8 mouse cellular contexts compared by ENCODE assay signal in the genomic region with DNA sequence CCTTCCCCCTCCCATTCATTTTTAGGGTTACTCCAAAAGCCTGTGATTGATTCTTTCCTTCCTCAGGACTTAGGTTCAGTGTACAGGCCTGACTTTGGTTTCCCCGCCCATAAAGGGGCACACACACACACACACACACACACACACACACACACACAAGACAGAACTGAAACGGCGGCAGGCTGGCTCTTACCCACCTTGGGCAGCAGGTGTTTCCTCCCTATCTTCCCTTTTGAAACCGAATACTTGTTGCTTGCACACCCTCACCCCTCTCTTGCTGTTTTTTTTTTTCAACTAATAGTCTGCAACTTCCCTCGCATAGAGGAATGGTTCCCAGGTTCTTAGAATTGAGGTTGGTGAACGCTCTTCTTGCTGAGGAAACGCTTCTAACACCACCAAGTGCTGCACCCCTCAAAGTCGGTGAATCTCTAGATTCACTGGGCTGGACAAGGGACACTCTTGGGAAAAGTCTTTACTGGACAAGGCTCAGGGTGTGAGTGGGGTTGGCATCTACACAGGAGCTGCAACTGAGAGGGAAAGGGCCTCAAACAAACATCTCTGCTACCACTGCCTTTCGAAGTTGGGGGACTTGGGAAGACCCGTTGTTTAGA. TPM values are rescaled to one million over a fixed set of nuclear protein-coding genes. Genes with fewer than 3 reads are reported as not detected.
DNase-seq lines count a peak whose midpoint lies in the region; ATAC-seq lines count a peak whose summit lies in the region.

No protein-coding gene starts in this region.

- H3K36me3 ChIP-seq in neural tube, embryonic 11.5 days (ENCODE audit: control insufficient read depth, insufficient read depth, low read length): no peaks in the 10 kb centered on the region
- H3K36me3 ChIP-seq in forebrain, embryonic 16.5 days (ENCODE audit: control insufficient read depth, insufficient read depth): no peaks in the 10 kb centered on the region
- H3K36me3 ChIP-seq in midbrain, embryonic 13.5 days: peaks cover 14% of the 10 kb centered on the region

- WGBS in neural tube, embryonic 11.5 days: 29% methylated on average over 10 of the region's 10 CpGs
- WGBS in forebrain, embryonic 16.5 days: 29% methylated on average over 10 of the region's 10 CpGs
- 29% methylated on average over 10 of the region's 10 CpGs for WGBS in midbrain, embryonic 13.5 days

- no peak; the same call in 1 of the 2 replicates for ATAC-seq in neural tube, embryonic 11.5 days (ENCODE audit: insufficient read depth, low FRiP score, low TSS enrichment)
- ATAC-seq in forebrain, embryonic 16.5 days: no peak; the same call in 1 of the 2 replicates
- ATAC-seq in midbrain, embryonic 13.5 days: no peak

- H3K27me3 ChIP-seq in neural tube, embryonic 11.5 days (ENCODE audit: control insufficient read depth, insufficient read depth, low read length): no peaks in the 10 kb centered on the region
- H3K27me3 ChIP-seq in forebrain, embryonic 16.5 days (replicated peaks; ENCODE audit: control insufficient read depth, insufficient read depth, low read length): no peaks in the 10 kb centered on the region
- no peaks in the 10 kb centered on the region for H3K27me3 ChIP-seq in midbrain, embryonic 13.5 days

- DNase-seq in neural tube, embryonic 11.5 days (ENCODE audit: low spot score): no peak
- DNase-seq in neural tube, embryonic 10.5 days (ENCODE audit: extremely low spot score, low spot score): no peak
- peak; percentile 58 to 63 for DNase-seq in kidney, postnatal 36 days
- peak; percentile 79 to 81 for DNase-seq in thymus, postnatal 10 days (ENCODE audit: low spot score in 2 of 2)
- DNase-seq in urinary bladder, adult 2 months (ENCODE audit: low spot score): no peak
- no peak for DNase-seq in gastrocnemius, postnatal 10 days

- H3K4me1 ChIP-seq in neural tube, embryonic 11.5 days (ENCODE audit: control insufficient read depth, insufficient read depth, low read length): peaks cover 4% of the 10 kb centered on the region; the same call in 1 of the 2 replicates
- peaks cover 23% of the 10 kb centered on the region for H3K4me1 ChIP-seq in forebrain, embryonic 16.5 days (replicated peaks; ENCODE audit: control insufficient read depth, insufficient read depth, low read length)
- peaks cover 61% of the 10 kb centered on the region for H3K4me1 ChIP-seq in midbrain, embryonic 13.5 days (replicated peaks)

- no peaks in the 10 kb centered on the region for H3K9me3 ChIP-seq in neural tube, embryonic 11.5 days (ENCODE audit: control insufficient read depth, low read length)
- H3K9me3 ChIP-seq in forebrain, embryonic 16.5 days (ENCODE audit: control insufficient read depth, low read length): no peaks in the 10 kb centered on the region
- H3K9me3 ChIP-seq in midbrain, embryonic 13.5 days: no peaks in the 10 kb centered on the region

- H3K9ac ChIP-seq in neural tube, embryonic 11.5 days (ENCODE audit: low read length): peak overlapping the region; percentile 82
- peak overlapping the region; percentile 84 for H3K9ac ChIP-seq in forebrain, embryonic 16.5 days (replicated peaks; ENCODE audit: low read depth, low read length)
- H3K9ac ChIP-seq in midbrain, embryonic 13.5 days (replicated peaks): peak overlapping the region; percentile 84

- H3K4me2 ChIP-seq in neural tube, embryonic 11.5 days (ENCODE audit: low read depth): peak overlapping the region; percentile 75
- peak overlapping the region; percentile 76 for H3K4me2 ChIP-seq in forebrain, embryonic 16.5 days (ENCODE audit: low read length)
- peak overlapping the region; percentile 85 for H3K4me2 ChIP-seq in midbrain, embryonic 13.5 days (replicated peaks)

- no peak overlapping the region for H3K27ac ChIP-seq in neural tube, embryonic 11.5 days (ENCODE audit: low read depth, low read length)
- no peak overlapping the region for H3K27ac ChIP-seq in forebrain, embryonic 16.5 days (ENCODE audit: low read length)
- H3K27ac ChIP-seq in midbrain, embryonic 13.5 days: peak overlapping the region; percentile 62

- H3K4me3 ChIP-seq in neural tube, embryonic 11.5 days (ENCODE audit: low read depth, low read length): peak overlapping the region; percentile 51
- peak overlapping the region; percentile 64 for H3K4me3 ChIP-seq in forebrain, embryonic 16.5 days (replicated peaks; ENCODE audit: low read length)
- H3K4me3 ChIP-seq in midbrain, embryonic 13.5 days (replicated peaks): peak overlapping the region; percentile 59

RNA-seq across cellular contexts. Expression of a gene that starts 5.9 kb away (rescaled TPM):
- polyA plus RNA-seq in neural tube, embryonic 11.5 days (2014; fragmentation: Nextera tagmentation; extraction: Ambion mirVana): 28.6 and 33.2 TPM in 2 replicates
- polyA plus RNA-seq in forebrain, embryonic 16.5 days (2015; fragmentation: Nextera tagmentation; extraction: Ambion mirVana): 28.0 and 31.8 TPM in 2 replicates
- 29.3 and 32.1 TPM in 2 replicates for polyA plus RNA-seq in midbrain, embryonic 13.5 days (2015; fragmentation: Nextera tagmentation; extraction: Ambion mirVana)
- polyA plus RNA-seq in urinary bladder, adult 2 months (2012; rRNA removed): 61.8 and 63.4 TPM in 2 replicates
- total RNA-seq in gastrocnemius, postnatal 10 days (2021): 10 to 100 TPM; 42.7 to 60.3 TPM

RNA-seq across cellular contexts. Expression of a gene that starts 28.2 kb away (rescaled TPM):
- polyA plus RNA-seq in neural tube, embryonic 11.5 days (2014; fragmentation: Nextera tagmentation; extraction: Ambion mirVana): 0.08 and 0.12 TPM in 2 replicates
- polyA plus RNA-seq in forebrain, embryonic 16.5 days (2015; fragmentation: Nextera tagmentation; extraction: Ambion mirVana): not detected in 2 replicates
- 0.15 TPM in 1 of 2 replicates, not detected in the other for polyA plus RNA-seq in midbrain, embryonic 13.5 days (2015; fragmentation: Nextera tagmentation; extraction: Ambion mirVana)
- 0.06 and 0.12 TPM in 2 replicates for polyA plus RNA-seq in urinary bladder, adult 2 months (2012; rRNA removed)
- under 1 TPM; 0.18 to 0.33 TPM for total RNA-seq in gastrocnemius, postnatal 10 days (2021)

RNA-seq across cellular contexts. Expression of a gene that starts 35.2 kb away (rescaled TPM):
- not detected in 2 replicates for polyA plus RNA-seq in neural tube, embryonic 11.5 days (2014; fragmentation: Nextera tagmentation; extraction: Ambion mirVana)
- polyA plus RNA-seq in forebrain, embryonic 16.5 days (2015; fragmentation: Nextera tagmentation; extraction: Ambion mirVana): not detected in 2 replicates
- not detected in 2 replicates for polyA plus RNA-seq in midbrain, embryonic 13.5 days (2015; fragmentation: Nextera tagmentation; extraction: Ambion mirVana)
- polyA plus RNA-seq in urinary bladder, adult 2 months (2012; rRNA removed): 0.10 and 0.15 TPM in 2 replicates
- total RNA-seq in gastrocnemius, postnatal 10 days (2021): not detected

RNA-seq across cellular contexts. Expression of a gene that starts 46.8 kb away (rescaled TPM):
- 57.2 and 62.5 TPM in 2 replicates for polyA plus RNA-seq in neural tube, embryonic 11.5 days (2014; fragmentation: Nextera tagmentation; extraction: Ambion mirVana)
- polyA plus RNA-seq in forebrain, embryonic 16.5 days (2015; fragmentation: Nextera tagmentation; extraction: Ambion mirVana): 59.1 and 64.9 TPM in 2 replicates
- polyA plus RNA-seq in midbrain, embryonic 13.5 days (2015; fragmentation: Nextera tagmentation; extraction: Ambion mirVana): 56.6 and 58.5 TPM in 2 replicates
- 12.4 and 17.0 TPM in 2 replicates for polyA plus RNA-seq in urinary bladder, adult 2 months (2012; rRNA removed)
- 10 to 100 TPM; 20.8 to 27.5 TPM for total RNA-seq in gastrocnemius, postnatal 10 days (2021)

RNA-seq across cellular contexts. Expression of a gene that starts 54.6 kb away (rescaled TPM):
- polyA plus RNA-seq in neural tube, embryonic 11.5 days (2014; fragmentation: Nextera tagmentation; extraction: Ambion mirVana): not detected in 2 replicates
- not detected in 2 replicates for polyA plus RNA-seq in forebrain, embryonic 16.5 days (2015; fragmentation: Nextera tagmentation; extraction: Ambion mirVana)
- not detected in 2 replicates for polyA plus RNA-seq in midbrain, embryonic 13.5 days (2015; fragmentation: Nextera tagmentation; extraction: Ambion mirVana)
- polyA plus RNA-seq in urinary bladder, adult 2 months (2012; rRNA removed): not detected in 2 replicates
- total RNA-seq in gastrocnemius, postnatal 10 days (2021): not detected

Comparison
In these comparisons a context has a peak if more than half of its experiments do, and no peak if none do; other contexts are left out.
1. DNase-seq: peak in kidney, postnatal 36 days (2 of 2) and thymus, postnatal 10 days (2 of 2); none in neural tube, embryonic 11.5 days (single experiment), neural tube, embryonic 10.5 days (single experiment), urinary bladder, adult 2 months (single experiment) and gastrocnemius, postnatal 10 days (single experiment).
2. Peak in every context shown above with its lines, with median percentiles within 50 percentile points of each other: H3K4me2 ChIP-seq, H3K4me3 ChIP-seq and H3K9ac ChIP-seq.